Mouse (Mus musculus) small intestine, adult 2 months (tissue): ENCODE data around the gene Dll1.
A peak's percentile ranks its signal among the peaks of the same experiment; 100 is the strongest.

Experiments
- CTCF ChIP-seq: fragments of 200-500 bp; IDR thresholded peaks from 2 replicates; pipeline ENCODE4 v1.5.1; 2012; ENCODE audit warnings: low read depth, mild to moderate bottlenecking, control low read depth, inconsistent platforms, low read length, moderate library complexity, mixed read lengths; ENCODE audit not compliant: insufficient replicate concordance, insufficient read length; ENCODE audit errors: extremely low read depth
- POLR2A ChIP-seq: fragments of 200-500 bp; IDR thresholded peaks from 2 replicates; pipeline ENCODE4 v1.6.1; 2012; ENCODE audit warnings: low read depth, mild to moderate bottlenecking, control low read depth, inconsistent platforms, low read length, moderate library complexity

GRCm38 (mm10) chr17:15375701-15376493 lies 775 bp downstream of the Dll1 start:
- TF ChIP-seq POLR2A (peak; percentile 90), CTCF (no peak)
